ENCODE assay signal across 31 mouse cellular contexts in genomic region chr1:19826455-19827366, GRCm38 (mm10).
A peak's percentile ranks its signal among the peaks of the same experiment; 100 is the strongest.
DNase-seq lines count a peak whose midpoint lies in the region; ATAC-seq lines count a peak whose summit lies in the region.
"Had no signal": no experiment of that assay in that cellular context is flagged by ENCODE, and none has a peak within 500 bp of the region (broad histone marks: within the 10 kb centered on the region; RNA-seq: fewer than 3 reads in every experiment).

No protein-coding gene starts in this region.

- H3K4me2 ChIP-seq in forebrain, embryonic 13.5 days, result no peak overlapping the region
- no peak overlapping the region for H3K4me2 ChIP-seq in forebrain, embryonic 16.5 days (ENCODE audit: low read length)
- H3K4me2 ChIP-seq in hindbrain, embryonic 16.5 days (ENCODE audit: low read length), result no peak overlapping the region
- no peak overlapping the region for H3K4me2 ChIP-seq in hindbrain, embryonic 14.5 days (replicated peaks)
- H3K4me2 ChIP-seq in midbrain, embryonic 15.5 days, result no peak overlapping the region
- H3K4me2 ChIP-seq: embryonic facial prominence, embryonic 15.5 days; heart, embryonic 12.5 days; liver, embryonic 12.5 days; neural tube, embryonic 12.5 days had no signal

- no peak overlapping the region for H3K27ac ChIP-seq in forebrain, embryonic 13.5 days
- no peak overlapping the region for H3K27ac ChIP-seq in forebrain, embryonic 16.5 days (ENCODE audit: low read length)
- no peak overlapping the region for H3K27ac ChIP-seq in hindbrain, embryonic 16.5 days (ENCODE audit: low read depth, low read length)
- no peak overlapping the region for H3K27ac ChIP-seq in hindbrain, embryonic 14.5 days
- H3K27ac ChIP-seq in midbrain, embryonic 15.5 days, result 0 out of 2 replicates have a peak overlapping the region, but pooled peaks have one; percentile 47
- H3K27ac ChIP-seq: embryonic facial prominence, embryonic 10.5 days; embryonic facial prominence, embryonic 15.5 days; gastrocnemius, adult 2 months; heart, adult 2 months; liver, embryonic 12.5 days; neural tube, embryonic 12.5 days; stomach, postnatal 0 days had no signal

- DNase-seq in hindbrain, embryonic 14.5 days (ENCODE audit: low spot score), result no peak
- peak; percentile 4 for DNase-seq in mesoderm, embryonic 11.5 days (ENCODE audit: low read depth, low spot score)
- no peak for DNase-seq in right cerebral cortex, adult 2 months (ENCODE audit: low spot score in 2 of 2)
- no peak for DNase-seq in frontal cortex, postnatal 36 days (ENCODE audit: low spot score in 2 of 2)
- DNase-seq: adrenal gland, postnatal 14 days; cerebellum, adult 18-20 months; cerebellum, postnatal 10 days; gastrocnemius, adult 2 months; heart, adult 2 months; heart, postnatal 4 days; kidney, adult 9 months; kidney, postnatal 10 days; layer of hippocampus, postnatal 36 days; left cerebral cortex, postnatal 4 days; liver, postnatal 0 days; lung, postnatal 36 days; spleen, adult 18-20 months; thymus, adult 18-20 months; thymus, postnatal 25 days had no signal

- H3K9me3 ChIP-seq in forebrain, embryonic 13.5 days (replicated peaks), result no peaks in the 10 kb centered on the region
- no peaks in the 10 kb centered on the region for H3K9me3 ChIP-seq in forebrain, embryonic 16.5 days (ENCODE audit: control insufficient read depth, low read length)
- H3K9me3 ChIP-seq in hindbrain, embryonic 16.5 days (ENCODE audit: control insufficient read depth, low read length), result no peaks in the 10 kb centered on the region
- no peaks in the 10 kb centered on the region for H3K9me3 ChIP-seq in hindbrain, embryonic 14.5 days (ENCODE audit: control insufficient read depth, low read length)
- H3K9me3 ChIP-seq in midbrain, embryonic 15.5 days, result no peaks in the 10 kb centered on the region
- H3K9me3 ChIP-seq: embryonic facial prominence, embryonic 10.5 days; embryonic facial prominence, embryonic 15.5 days; heart, embryonic 12.5 days; liver, embryonic 12.5 days; neural tube, embryonic 12.5 days had no signal

- no peak overlapping the region for H3K4me3 ChIP-seq in forebrain, embryonic 13.5 days
- H3K4me3 ChIP-seq in forebrain, embryonic 16.5 days (replicated peaks; ENCODE audit: low read length), result no peak overlapping the region
- no peak overlapping the region for H3K4me3 ChIP-seq in hindbrain, embryonic 16.5 days (ENCODE audit: low read length)
- H3K4me3 ChIP-seq in hindbrain, embryonic 14.5 days (replicated peaks; ENCODE audit: low read length), result no peak overlapping the region
- H3K4me3 ChIP-seq in midbrain, embryonic 15.5 days, result no peak overlapping the region
- H3K4me3 ChIP-seq: embryonic facial prominence, embryonic 10.5 days; embryonic facial prominence, embryonic 15.5 days; gastrocnemius, adult 2 months; heart, adult 2 months; heart, embryonic 12.5 days; liver, embryonic 12.5 days; neural tube, embryonic 12.5 days had no signal

- H3K4me1 ChIP-seq in forebrain, embryonic 13.5 days, result no peaks in the 10 kb centered on the region
- H3K4me1 ChIP-seq in forebrain, embryonic 16.5 days (replicated peaks; ENCODE audit: control insufficient read depth, insufficient read depth, low read length), result no peaks in the 10 kb centered on the region
- H3K4me1 ChIP-seq in hindbrain, embryonic 16.5 days (ENCODE audit: control insufficient read depth, insufficient read depth, low read depth, low read length), result no peaks in the 10 kb centered on the region
- H3K4me1 ChIP-seq in hindbrain, embryonic 14.5 days (replicated peaks; ENCODE audit: control insufficient read depth, insufficient read depth, low read length), result peaks cover 6% of the 10 kb centered on the region; the same call in 1 of the 2 replicates
- H3K4me1 ChIP-seq in midbrain, embryonic 15.5 days, result peaks cover 4% of the 10 kb centered on the region; the same call in 1 of the 2 replicates
- H3K4me1 ChIP-seq: embryonic facial prominence, embryonic 10.5 days; embryonic facial prominence, embryonic 15.5 days; heart, embryonic 12.5 days; liver, embryonic 12.5 days had no signal

- WGBS in forebrain, embryonic 13.5 days, result 39% methylated on average over 12 of the region's 12 CpGs
- WGBS in forebrain, embryonic 16.5 days, result 38% methylated on average over 12 of the region's 12 CpGs
- 47% methylated on average over 12 of the region's 12 CpGs for WGBS in hindbrain, embryonic 16.5 days
- 46% methylated on average over 12 of the region's 12 CpGs for WGBS in hindbrain, embryonic 14.5 days
- WGBS in midbrain, embryonic 15.5 days, result 47% methylated on average over 12 of the region's 12 CpGs

- H3K27me3 ChIP-seq in forebrain, embryonic 13.5 days, result no peaks in the 10 kb centered on the region
- H3K27me3 ChIP-seq in forebrain, embryonic 16.5 days (replicated peaks; ENCODE audit: control insufficient read depth, insufficient read depth, low read length), result no peaks in the 10 kb centered on the region
- no peaks in the 10 kb centered on the region for H3K27me3 ChIP-seq in hindbrain, embryonic 16.5 days (replicated peaks; ENCODE audit: control insufficient read depth, insufficient read depth, low read length)
- H3K27me3 ChIP-seq in hindbrain, embryonic 14.5 days (ENCODE audit: control insufficient read depth, insufficient read depth, low read length), result no peaks in the 10 kb centered on the region
- H3K27me3 ChIP-seq in midbrain, embryonic 15.5 days (replicated peaks), result no peaks in the 10 kb centered on the region
- H3K27me3 ChIP-seq: embryonic facial prominence, embryonic 15.5 days; heart, embryonic 12.5 days; liver, embryonic 12.5 days; neural tube, embryonic 12.5 days had no signal

- ATAC-seq in forebrain, embryonic 13.5 days, result peak; percentile 50; the same call in 1 of the 2 replicates
- ATAC-seq in forebrain, embryonic 16.5 days, result no peak
- ATAC-seq in hindbrain, embryonic 16.5 days, result 0 out of 2 replicates have a peak, but pooled peaks have one; percentile 14
- ATAC-seq in hindbrain, embryonic 14.5 days (ENCODE audit: low FRiP score), result no peak
- ATAC-seq in midbrain, embryonic 15.5 days (replicated peaks), result peak; percentile 89
- ATAC-seq: intestine, postnatal 0 days; liver, embryonic 12.5 days; liver, postnatal 0 days; Patski had no signal

- no peak overlapping the region for H3K9ac ChIP-seq in forebrain, embryonic 13.5 days
- no peak overlapping the region for H3K9ac ChIP-seq in forebrain, embryonic 16.5 days (replicated peaks; ENCODE audit: low read depth, low read length)
- no peak overlapping the region for H3K9ac ChIP-seq in hindbrain, embryonic 16.5 days (ENCODE audit: low read depth, low read length)
- H3K9ac ChIP-seq in hindbrain, embryonic 14.5 days, result no peak overlapping the region
- no peak overlapping the region for H3K9ac ChIP-seq in midbrain, embryonic 15.5 days
- H3K9ac ChIP-seq: embryonic facial prominence, embryonic 15.5 days; heart, embryonic 12.5 days; liver, embryonic 12.5 days; liver, postnatal 0 days; neural tube, embryonic 12.5 days had no signal

- no peaks in the 10 kb centered on the region for H3K36me3 ChIP-seq in forebrain, embryonic 13.5 days (ENCODE audit: poor library complexity, severe bottlenecking)
- H3K36me3 ChIP-seq in forebrain, embryonic 16.5 days (ENCODE audit: control insufficient read depth, insufficient read depth), result no peaks in the 10 kb centered on the region
- H3K36me3 ChIP-seq in hindbrain, embryonic 16.5 days (ENCODE audit: control insufficient read depth, insufficient read depth, low read length), result no peaks in the 10 kb centered on the region
- no peaks in the 10 kb centered on the region for H3K36me3 ChIP-seq in hindbrain, embryonic 14.5 days (replicated peaks; ENCODE audit: control insufficient read depth, insufficient read depth)
- H3K36me3 ChIP-seq in midbrain, embryonic 15.5 days (replicated peaks), result no peaks in the 10 kb centered on the region
- H3K36me3 ChIP-seq: embryonic facial prominence, embryonic 10.5 days; embryonic facial prominence, embryonic 15.5 days; heart, embryonic 12.5 days; liver, embryonic 12.5 days; neural tube, embryonic 12.5 days had no signal

Comparison
In these comparisons a context has a peak if more than half of its experiments do, and no peak if none do; other contexts are left out.
1. ATAC-seq: peak in forebrain, embryonic 13.5 days (single experiment), hindbrain, embryonic 16.5 days (single experiment) and midbrain, embryonic 15.5 days (single experiment); none in forebrain, embryonic 16.5 days (single experiment) and hindbrain, embryonic 14.5 days (single experiment).